Comparison of ENCODE assay signal across 8 mouse cellular contexts in the genomic region with DNA sequence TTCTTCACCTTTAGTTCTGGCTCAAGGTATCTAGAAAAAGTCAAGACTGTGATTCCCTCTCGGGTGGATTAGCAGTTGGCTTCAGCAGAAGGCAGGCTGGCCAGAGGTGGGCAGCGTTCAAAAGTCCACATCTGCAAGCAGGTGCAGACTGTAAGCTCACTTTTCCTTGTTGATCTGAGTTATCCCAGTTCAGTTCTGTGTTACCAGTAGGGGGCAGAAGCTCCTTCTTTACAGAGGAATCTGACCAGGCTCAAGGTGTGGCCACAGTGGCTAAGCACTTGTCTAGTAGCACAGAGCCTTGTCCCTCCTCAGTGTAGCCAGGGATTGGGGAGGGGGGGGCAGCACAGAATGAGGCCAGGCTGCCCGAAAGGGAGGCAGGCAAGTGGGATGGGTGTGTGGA. TPM values are rescaled to one million over a fixed set of nuclear protein-coding genes. Genes with fewer than 3 reads are reported as not detected.
DNase-seq lines count a peak whose midpoint lies in the region; ATAC-seq and TF ChIP-seq lines count a peak whose summit lies in the region.

No protein-coding gene starts in this region.

- H3K4me3 ChIP-seq in midbrain, embryonic 11.5 days (ENCODE audit: low read depth, low read length): no peak overlapping the region
- no peak overlapping the region for H3K4me3 ChIP-seq in midbrain, embryonic 15.5 days
- no peak overlapping the region for H3K4me3 ChIP-seq in hindbrain, embryonic 16.5 days (ENCODE audit: low read length)

- H3K9ac ChIP-seq in midbrain, embryonic 11.5 days (ENCODE audit: low read length): no peak overlapping the region
- no peak overlapping the region for H3K9ac ChIP-seq in midbrain, embryonic 15.5 days
- H3K9ac ChIP-seq in hindbrain, embryonic 16.5 days (ENCODE audit: low read depth, low read length): no peak overlapping the region

- no peaks in the 10 kb centered on the region for H3K27me3 ChIP-seq in midbrain, embryonic 11.5 days (ENCODE audit: control insufficient read depth, insufficient read depth, low read length)
- H3K27me3 ChIP-seq in midbrain, embryonic 15.5 days (replicated peaks): no peaks in the 10 kb centered on the region
- H3K27me3 ChIP-seq in Patski: no peaks in the 10 kb centered on the region
- H3K27me3 ChIP-seq in hindbrain, embryonic 16.5 days (replicated peaks; ENCODE audit: control insufficient read depth, insufficient read depth, low read length): no peaks in the 10 kb centered on the region

- no peaks in the 10 kb centered on the region for H3K4me1 ChIP-seq in midbrain, embryonic 11.5 days (ENCODE audit: control insufficient read depth, insufficient read depth, low read length)
- no peaks in the 10 kb centered on the region for H3K4me1 ChIP-seq in midbrain, embryonic 15.5 days
- no peaks in the 10 kb centered on the region; the same call in 1 of the 2 replicates for H3K4me1 ChIP-seq in hindbrain, embryonic 16.5 days (ENCODE audit: control insufficient read depth, insufficient read depth, low read depth, low read length)

- ATAC-seq in midbrain, embryonic 11.5 days (ENCODE audit: low FRiP score): peak; percentile 52; the same call in 1 of the 2 replicates
- ATAC-seq in midbrain, embryonic 15.5 days (replicated peaks): no peak
- ATAC-seq in Patski: no peak
- 0 out of 2 replicates have a peak, but pooled peaks have one; percentile 24 for ATAC-seq in hindbrain, embryonic 16.5 days

- in situ Hi-C loops in Patski (cut with MboI; ENCODE audit: low pct_unique_long_range_greater_than_20kb): no loop called here

- H3K9me3 ChIP-seq in midbrain, embryonic 11.5 days (ENCODE audit: control insufficient read depth, low read length): no peaks in the 10 kb centered on the region
- H3K9me3 ChIP-seq in midbrain, embryonic 15.5 days: no peaks in the 10 kb centered on the region
- H3K9me3 ChIP-seq in hindbrain, embryonic 16.5 days (ENCODE audit: control insufficient read depth, low read length): no peaks in the 10 kb centered on the region

- intact Hi-C loops in left cerebral cortex, postnatal 25 days (cut with DNase I): no loop called here

- TF ChIP-seq CTCF in Patski (IDR thresholded peaks at IDR 0.05): no peak

- POLR2A ChIA-PET in Patski (lab: Charles Lee): interaction anchor here (1.0 kb wide), 1 partner anchor 12 kb away, joined by 3 read pairs; no protein-coding TSS in a partner anchor

- peaks cover 37% of the 10 kb centered on the region for H3K36me3 ChIP-seq in midbrain, embryonic 11.5 days (ENCODE audit: control insufficient read depth, insufficient read depth, low read length)
- H3K36me3 ChIP-seq in midbrain, embryonic 15.5 days (replicated peaks): peaks cover 55% of the 10 kb centered on the region
- peaks cover 37% of the 10 kb centered on the region for H3K36me3 ChIP-seq in hindbrain, embryonic 16.5 days (ENCODE audit: control insufficient read depth, insufficient read depth, low read length)

- CTCF ChIA-PET in Patski (lab: Charles Lee): interaction anchor here (0.7 to 7.1 kb wide), 9 partner anchors 8 to 28 kb away, joined by 3 to 41 read pairs (median 4); no protein-coding TSS in a partner anchor

- H3K27ac ChIP-seq in midbrain, embryonic 11.5 days (ENCODE audit: low read depth, low read length): no peak overlapping the region
- H3K27ac ChIP-seq in midbrain, embryonic 15.5 days: no peak overlapping the region
- H3K27ac ChIP-seq in hindbrain, embryonic 16.5 days (ENCODE audit: low read depth, low read length): no peak overlapping the region

- no peak for DNase-seq in midbrain, embryonic 11.5 days (ENCODE audit: low spot score, missing footprints)
- DNase-seq in Patski (ENCODE audit: low read depth, low spot score): peak; percentile 35
- peak; percentile 82 to 89 for DNase-seq in cerebellum, postnatal 10 days
- peak; percentile 74 to 78 for DNase-seq in left cerebral cortex, postnatal 25 days (ENCODE audit: low spot score in 2 of 2)
- peak; percentile 79 for DNase-seq in retina, embryonic 14.5 days (ENCODE audit: low spot score)
- no peak for DNase-seq in frontal cortex, postnatal 14 days (ENCODE audit: low spot score in 2 of 2)

- WGBS in midbrain, embryonic 11.5 days: 72% methylated on average over 3 of the region's 3 CpGs
- 68% methylated on average over 3 of the region's 3 CpGs for WGBS in midbrain, embryonic 15.5 days
- 62% methylated on average over 3 of the region's 3 CpGs for WGBS in hindbrain, embryonic 16.5 days

- H3K4me2 ChIP-seq in midbrain, embryonic 11.5 days: no peak overlapping the region
- H3K4me2 ChIP-seq in midbrain, embryonic 15.5 days: no peak overlapping the region
- H3K4me2 ChIP-seq in hindbrain, embryonic 16.5 days (ENCODE audit: low read length): no peak overlapping the region

RNA-seq across cellular contexts. Expression of gene Sh2b3, which starts 22.4 kb away (rescaled TPM):
- 5.8 and 9.4 TPM in 2 replicates for polyA plus RNA-seq in midbrain, embryonic 11.5 days (2014; fragmentation: Nextera tagmentation; extraction: Ambion mirVana)
- 7.7 and 8.2 TPM in 2 replicates for polyA plus RNA-seq in midbrain, embryonic 15.5 days (2015; fragmentation: Nextera tagmentation; extraction: Ambion mirVana)
- polyA plus RNA-seq in Patski (2021): 22.2 TPM
- 5.2 and 6.9 TPM in 2 replicates for polyA plus RNA-seq in hindbrain, embryonic 16.5 days (2015; fragmentation: Nextera tagmentation; extraction: Ambion mirVana)
- total RNA-seq in left cerebral cortex, postnatal 25 days (2021): 10 to 100 TPM; 21.6 to 22.1 TPM

RNA-seq across cellular contexts. Expression of gene Pheta1, which starts 33.7 kb away (rescaled TPM):
- 25.9 and 27.9 TPM in 2 replicates for polyA plus RNA-seq in midbrain, embryonic 11.5 days (2014; fragmentation: Nextera tagmentation; extraction: Ambion mirVana)
- polyA plus RNA-seq in midbrain, embryonic 15.5 days (2015; fragmentation: Nextera tagmentation; extraction: Ambion mirVana): 55.4 and 55.5 TPM in 2 replicates
- polyA plus RNA-seq in Patski (2021): 17.9 TPM
- polyA plus RNA-seq in hindbrain, embryonic 16.5 days (2015; fragmentation: Nextera tagmentation; extraction: Ambion mirVana): 34.1 and 39.5 TPM in 2 replicates
- 10 to 100 TPM in 1 of 2 experiments, 1 to 10 TPM in 1; 7.4 to 11.2 TPM for total RNA-seq in left cerebral cortex, postnatal 25 days (2021)

Comparison
In these comparisons a context has a peak if more than half of its experiments do, and no peak if none do; other contexts are left out.
1. ATAC-seq: peak in midbrain, embryonic 11.5 days (single experiment) and hindbrain, embryonic 16.5 days (single experiment); none in midbrain, embryonic 15.5 days (single experiment) and Patski (single experiment).
2. DNase-seq: peak in Patski (single experiment), cerebellum, postnatal 10 days (2 of 2), left cerebral cortex, postnatal 25 days (2 of 2) and retina, embryonic 14.5 days (single experiment); none in midbrain, embryonic 11.5 days (single experiment) and frontal cortex, postnatal 14 days (0 of 2).